Mouse (Mus musculus) liver, adult 2 months (tissue): ENCODE results near the gene Gm10272. TPM values are rescaled to one million over a fixed set of nuclear protein-coding genes. Genes with fewer than 3 reads are reported as not detected.

Source experiments
- DNase-seq: peaks from one replicate; pipeline ENCODE4 v3.0.0-alpha.2; 2011; ENCODE audit warnings: low read depth, low spot score; ENCODE audit errors: extremely low read depth
- H3K27ac ChIP-seq: fragments of 200-500 bp; replicated peaks from 2 replicates; pipeline ENCODE4 v1.5.1; 2012; ENCODE audit warnings: low read depth, mild to moderate bottlenecking, control low read depth, inconsistent platforms, low read length; ENCODE audit not compliant: insufficient read depth
- H3K27me3 ChIP-seq: fragments of 200-500 bp; 2 replicates; pipeline ENCODE4 v1.6.1; 2012; ENCODE audit warnings: mild to moderate bottlenecking, moderate library complexity, low read length, inconsistent platforms; ENCODE audit not compliant: control insufficient read depth, insufficient read depth
- H3K36me3 ChIP-seq: fragments of 200-500 bp; 2 replicates; pipeline ENCODE4 v1.6.1; 2012; ENCODE audit warnings: low read length, inconsistent platforms; ENCODE audit not compliant: control insufficient read depth, insufficient read depth
- H3K4me1 ChIP-seq: fragments of 200-500 bp; 2 replicates; pipeline ENCODE4 v1.6.1; 2011; ENCODE audit warnings: low read length; ENCODE audit not compliant: control insufficient read depth, insufficient read depth
- H3K4me3 ChIP-seq: fragments of 200-500 bp; 2 replicates; pipeline ENCODE4 v1.5.1; 2011; ENCODE audit warnings: low read depth, mild to moderate bottlenecking, control low read depth, low read length, moderate library complexity; ENCODE audit not compliant: insufficient read depth
- H3K79me2 ChIP-seq: fragments of 200-500 bp; 2 replicates; pipeline ENCODE4 v1.6.1; 2012; ENCODE audit warnings: inconsistent platforms, mild to moderate bottlenecking, low read length, moderate library complexity; ENCODE audit not compliant: control insufficient read depth, insufficient read depth
- H3K9ac ChIP-seq: fragments of 200-500 bp; 2 replicates; pipeline ENCODE4 v1.6.1; 2012; ENCODE audit warnings: low read depth, mild to moderate bottlenecking, control low read depth, inconsistent platforms, low read length
- CTCF ChIP-seq: fragments of 200-500 bp; IDR thresholded peaks from 2 replicates; pipeline ENCODE4 v1.5.1; 2011; ENCODE audit warnings: low read depth, low read length, control low read depth
- POLR2A ChIP-seq: fragments of 200-500 bp; IDR thresholded peaks from 2 replicates; pipeline ENCODE4 v1.6.1; 2011; ENCODE audit warnings: low read length, control low read depth; ENCODE audit not compliant: insufficient read depth; ENCODE audit errors: extremely low read depth
- WGBS: fragments of 180-500 bp; shearing (Covaris S2); methylation state at CpG from one replicate; pipeline ENCODE4 v1.1.7; 2018; 5-methylcytosine and 5-hydroxymethylcytosine counted together
- polyA plus RNA-seq: library from polyadenylated mRNA; depleted of rRNA; stranded (reverse); fragments of >200 nt; gene quantifications from 2 replicates; pipeline ENCODE4 v1.2.3, GENCODE M21; 2012
- total RNA-seq: library from RNA; depleted of rRNA; stranded (reverse); fragments of >200 nt; gene quantifications from 2 replicates; pipeline ENCODE4 v1.2.3, GENCODE M21; 2014

The Gm10272 gene
- total and polyA plus RNA-seq, 2 experiments: not detected

DNA sequence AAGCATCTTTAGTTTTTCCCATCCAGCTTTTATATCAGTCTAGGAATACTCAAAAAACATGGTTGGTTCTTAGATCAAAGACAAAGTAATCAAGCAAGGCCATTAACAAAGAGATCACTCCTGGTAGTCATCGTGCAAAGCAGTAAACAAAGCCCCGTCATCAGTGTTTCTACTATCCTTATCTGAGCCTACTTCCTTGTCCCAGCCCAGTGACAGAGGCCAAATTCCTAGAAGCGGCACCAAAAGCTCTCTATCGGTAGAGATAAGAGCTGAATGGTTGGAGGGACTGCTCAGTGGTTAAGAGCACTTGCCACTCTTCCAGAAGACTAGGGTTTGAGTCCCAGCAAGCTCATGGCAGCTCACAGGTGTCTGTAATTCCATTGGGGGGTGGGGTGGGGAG lies 34.9 kb upstream of the Gm10272 start:
- no peaks in the 10 kb centered on the region for H3K36me3 ChIP-seq
- no peak overlapping the region for H3K9ac ChIP-seq
- H3K4me3 ChIP-seq: no peak overlapping the region
- TF ChIP-seq CTCF: no peak
- no peak for TF ChIP-seq POLR2A
- 30% methylated on average over 4 of the region's 4 CpGs for WGBS
- no peaks in the 10 kb centered on the region for H3K27me3 ChIP-seq
- H3K27ac ChIP-seq: no peak overlapping the region
- H3K79me2 ChIP-seq: no peaks in the 10 kb centered on the region
- no peaks in the 10 kb centered on the region for H3K4me1 ChIP-seq
- DNase-seq: no peak

DNA sequence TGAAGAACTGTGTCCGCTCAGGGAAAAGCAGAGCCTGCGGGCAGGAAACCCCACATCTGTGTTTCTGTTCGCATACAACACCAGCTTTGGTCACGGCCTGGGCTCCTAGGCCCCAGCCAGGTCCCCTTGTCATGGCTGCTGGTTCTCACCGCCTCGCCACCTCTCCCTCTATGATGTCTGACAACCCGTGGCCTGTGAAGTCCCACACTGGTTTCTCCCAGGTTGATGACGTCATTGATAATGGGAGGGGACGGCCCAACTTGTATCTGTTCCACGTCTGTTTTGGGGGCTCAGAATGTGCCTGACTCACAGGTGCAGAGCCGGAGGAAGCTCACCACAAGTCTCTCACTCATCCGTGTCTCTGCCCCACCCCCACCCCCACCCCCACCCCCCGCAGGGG lies 32.7 kb upstream of the Gm10272 start:
- Histone ChIP-seq H3K36me3 (no peaks in the 10 kb centered on the region), H3K9ac (no peak overlapping the region), H3K79me2 (no peaks in the 10 kb centered on the region), H3K27me3 (0 out of 2 replicates have a peak, but pooled peaks cover 4% of the 10 kb centered on the region), H3K4me1 (no peaks in the 10 kb centered on the region), H3K4me3 (no peak overlapping the region), H3K27ac (no peak overlapping the region)
- no peak for DNase-seq
- no peak for TF ChIP-seq CTCF
- no peak for TF ChIP-seq POLR2A
- WGBS: 68% methylated on average over 13 of the region's 13 CpGs

DNA sequence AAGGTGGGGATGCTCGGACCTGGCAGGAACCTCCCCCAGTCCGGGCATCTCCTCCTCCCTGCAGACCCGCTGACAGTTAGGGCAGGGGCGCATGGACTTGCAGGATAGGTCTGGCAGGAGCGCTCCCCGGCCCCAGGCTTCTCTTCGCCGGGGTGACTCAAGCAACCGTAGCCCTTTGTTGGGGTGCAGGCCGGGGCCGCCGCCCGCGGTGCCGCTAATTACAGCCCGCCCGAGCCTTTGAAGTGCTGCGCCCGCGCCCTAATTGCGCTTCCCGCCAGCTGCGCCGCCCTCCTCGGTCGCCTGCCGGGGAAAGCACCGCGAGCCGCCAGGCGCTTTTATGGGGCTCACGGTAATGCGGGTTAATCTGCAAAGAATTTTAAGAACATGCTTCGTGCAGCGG lies 28.9 kb upstream of the Gm10272 start:
- H3K4me3 ChIP-seq: no peak overlapping the region
- H3K36me3 ChIP-seq: no peaks in the 10 kb centered on the region

DNA sequence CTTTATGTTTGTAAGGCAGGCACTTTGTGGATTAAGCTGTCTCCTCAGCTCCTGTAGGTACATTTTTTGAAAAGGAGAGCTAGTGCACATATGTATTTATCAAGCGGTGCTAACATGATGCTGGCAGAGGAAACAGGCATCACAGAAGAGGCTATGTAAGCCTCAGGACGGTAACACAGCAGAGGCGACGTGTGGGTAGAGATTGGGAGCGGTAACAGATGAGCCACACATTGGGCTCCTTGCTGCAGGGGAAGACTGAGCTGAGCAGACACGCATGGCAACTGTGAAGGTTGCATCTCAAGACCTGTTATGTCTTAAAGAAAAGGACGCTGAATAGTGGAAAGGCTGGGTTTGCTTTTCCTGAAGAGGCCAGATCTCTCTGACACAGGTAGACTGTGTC lies 23.4 kb upstream of the Gm10272 start:
- TF ChIP-seq POLR2A (no peak), CTCF (no peak)
- WGBS: 75% methylated on average over 7 of the region's 7 CpGs

More for the DNA sequence above, 28.9 kb upstream of the Gm10272 start:
- no peak for DNase-seq
- no peaks in the 10 kb centered on the region for H3K79me2 ChIP-seq
- H3K4me1 ChIP-seq: no peaks in the 10 kb centered on the region
- 0 out of 2 replicates have a peak, but pooled peaks cover 4% of the 10 kb centered on the region for H3K27me3 ChIP-seq
- 3% methylated on average over 35 of the region's 35 CpGs for WGBS
- H3K27ac ChIP-seq: no peak overlapping the region
- no peak overlapping the region for H3K9ac ChIP-seq
- TF ChIP-seq CTCF (no peak), POLR2A (no peak)

DNA sequence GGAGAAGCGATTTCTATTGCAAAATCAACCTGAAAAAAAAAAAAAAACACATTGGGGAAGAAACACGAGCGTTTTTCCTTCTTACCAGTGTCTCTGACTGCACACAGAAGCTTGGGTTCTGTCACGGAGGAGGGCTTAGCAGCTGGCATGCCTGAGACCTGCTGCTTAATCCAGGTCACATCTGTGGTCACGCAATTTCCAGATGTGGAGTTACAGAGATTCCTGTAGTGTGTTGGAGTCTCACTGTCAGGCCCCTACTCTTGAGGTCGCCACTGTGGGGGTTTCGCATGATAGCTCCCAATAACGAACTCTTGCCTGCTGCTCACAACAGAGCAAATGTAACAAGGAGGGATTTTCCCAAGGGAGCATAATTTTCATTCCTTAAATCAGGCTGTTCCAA lies 22.2 kb upstream of the Gm10272 start:
- TF ChIP-seq POLR2A (no peak), CTCF (no peak)
- no peak overlapping the region for H3K9ac ChIP-seq
- H3K27me3 ChIP-seq: 0 out of 2 replicates have a peak, but pooled peaks cover 4% of the 10 kb centered on the region
- no peaks in the 10 kb centered on the region for H3K79me2 ChIP-seq
- H3K27ac ChIP-seq: no peak overlapping the region
- WGBS: 52% methylated on average over 8 of the region's 8 CpGs
- H3K4me3 ChIP-seq: no peak overlapping the region
- H3K4me1 ChIP-seq: no peaks in the 10 kb centered on the region
- no peak for DNase-seq
- no peaks in the 10 kb centered on the region for H3K36me3 ChIP-seq

More for the DNA sequence above, 23.4 kb upstream of the Gm10272 start:
- no peaks in the 10 kb centered on the region for H3K79me2 ChIP-seq
- H3K9ac ChIP-seq: no peak overlapping the region
- H3K27ac ChIP-seq: no peak overlapping the region
- H3K4me1 ChIP-seq: no peaks in the 10 kb centered on the region
- no peak for DNase-seq
- no peak overlapping the region for H3K4me3 ChIP-seq
- H3K36me3 ChIP-seq: no peaks in the 10 kb centered on the region
- H3K27me3 ChIP-seq: 0 out of 2 replicates have a peak, but pooled peaks cover 4% of the 10 kb centered on the region

DNA sequence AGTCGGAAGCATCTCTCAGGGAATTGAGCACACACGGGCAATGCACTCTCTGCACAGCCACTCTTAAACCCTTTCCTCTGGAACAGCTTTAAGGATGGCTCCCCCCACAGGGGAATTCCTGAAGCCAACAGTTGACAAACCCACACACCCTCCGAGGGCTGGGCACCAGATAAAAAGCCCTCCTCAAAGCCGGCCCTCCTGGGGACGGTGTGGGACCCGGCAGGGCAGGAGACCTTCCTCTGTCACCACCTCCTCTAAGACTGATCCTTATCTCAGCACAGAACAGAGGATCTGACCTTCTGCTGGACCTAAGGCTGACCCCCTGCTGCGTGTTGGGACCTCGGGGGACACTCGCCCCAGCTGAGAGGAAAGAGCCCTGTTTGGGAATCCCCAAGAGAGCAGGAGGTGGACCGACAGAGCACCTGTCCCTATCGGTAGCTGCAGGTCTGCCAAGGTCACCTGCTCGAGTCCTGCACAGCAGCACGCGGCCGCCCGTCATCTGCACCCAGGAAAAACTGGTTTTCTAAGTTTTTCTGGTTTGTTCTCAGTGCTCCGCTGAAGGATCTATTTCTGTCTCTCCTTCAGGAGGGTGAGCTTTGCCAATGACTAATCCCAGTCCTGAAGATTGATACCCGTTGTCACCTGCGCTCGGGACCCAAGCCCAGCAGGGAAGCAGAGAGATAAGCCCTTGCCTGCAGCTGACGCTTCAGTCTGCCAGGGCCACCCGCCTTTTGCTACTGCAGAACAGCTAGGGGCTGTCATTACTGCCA lies 20.3 kb upstream of the Gm10272 start, which contains the start of gene Tspear:
Tspear (plus strand) TSS at position 675 of the 770 bp plus-strand sequence.
- Histone ChIP-seq H3K4me1 (no peaks in the 10 kb centered on the region), H3K9ac (no peak within 1 kb of the TSS), H3K36me3 (no peaks in the 10 kb centered on the region), H3K79me2 (no peaks in the 10 kb centered on the region), H3K27ac (no peak within 1 kb of the TSS), H3K27me3 (0 out of 2 replicates have a peak, but pooled peaks cover 4% of the 10 kb centered on the region), H3K4me3 (no peak within 1 kb of the TSS)
- no peak for TF ChIP-seq POLR2A
- TF ChIP-seq CTCF: no peak
- 7% methylated on average over 22 of the region's 22 CpGs for WGBS
- DNase-seq: no peak
